Mouse (Mus musculus) E14TG2a.4 (cell line): ENCODE results near the gene Sdhb.

Source experiments
- H3K27me3 ChIP-seq: 2 replicates; pipeline ENCODE4 v1.6.1; 2014; ENCODE audit warnings: low read length, control low read depth; ENCODE audit not compliant: insufficient read depth
- H3K36me3 ChIP-seq: 2 replicates; pipeline ENCODE4 v1.6.1; 2014; ENCODE audit warnings: low read length, control low read depth; ENCODE audit not compliant: insufficient read depth
- H3K4me1 ChIP-seq: replicated peaks from 2 replicates; pipeline ENCODE4 v1.6.1; 2014; ENCODE audit warnings: low read depth, low read length, control low read depth
- H3K4me3 ChIP-seq: replicated peaks from 2 replicates; pipeline ENCODE4 v1.5.1; 2014; ENCODE audit warnings: mild to moderate bottlenecking, low read length
- H3K9me3 ChIP-seq: 2 replicates; pipeline ENCODE4 v1.6.1; 2014; ENCODE audit warnings: low read length, control low read depth
- CTCF ChIP-seq: conservative IDR thresholded peaks from 2 replicates; pipeline ENCODE4 v1.5.1; 2014; ENCODE audit warnings: low read length
- NANOG ChIP-seq: IDR thresholded peaks from 2 replicates; pipeline ENCODE4 v1.6.1; 2014; ENCODE audit warnings: borderline replicate concordance, low read length, mixed read lengths
- POU5F1 ChIP-seq: IDR thresholded peaks from 2 replicates; pipeline ENCODE4 v1.6.1; 2014; ENCODE audit warnings: low read length, borderline replicate concordance

Gene Sdhb

DNA sequence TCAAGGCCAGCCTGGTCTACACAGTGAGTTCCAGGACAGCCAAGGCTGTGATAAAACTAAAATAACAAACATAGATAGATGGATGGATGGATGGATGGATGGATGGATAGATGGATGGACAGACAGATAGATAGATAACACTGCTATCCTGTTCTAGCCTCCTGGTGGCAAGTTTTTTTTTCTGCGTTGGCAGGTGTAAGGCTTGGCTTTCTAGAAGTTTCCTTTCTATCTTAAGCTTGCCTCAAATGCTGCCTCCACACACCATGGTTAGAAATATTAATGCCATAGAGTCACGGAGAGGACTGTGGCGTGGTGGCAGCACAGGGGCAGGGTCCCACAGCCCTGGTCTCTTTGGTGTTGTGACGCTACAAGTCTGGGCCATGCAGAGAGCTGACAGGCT is 15.4 kb upstream of the Sdhb start:
- Histone ChIP-seq H3K4me3 (no peak overlapping the region), H3K27me3 (peaks cover under 1% of the 10 kb centered on the region; the same call in 1 of the 2 replicates), H3K4me1 (peaks cover 45% of the 10 kb centered on the region), H3K36me3 (no peaks in the 10 kb centered on the region), H3K9me3 (no peaks in the 10 kb centered on the region)
- TF ChIP-seq POU5F1 (no peak), CTCF (no peak), NANOG (no peak)

DNA sequence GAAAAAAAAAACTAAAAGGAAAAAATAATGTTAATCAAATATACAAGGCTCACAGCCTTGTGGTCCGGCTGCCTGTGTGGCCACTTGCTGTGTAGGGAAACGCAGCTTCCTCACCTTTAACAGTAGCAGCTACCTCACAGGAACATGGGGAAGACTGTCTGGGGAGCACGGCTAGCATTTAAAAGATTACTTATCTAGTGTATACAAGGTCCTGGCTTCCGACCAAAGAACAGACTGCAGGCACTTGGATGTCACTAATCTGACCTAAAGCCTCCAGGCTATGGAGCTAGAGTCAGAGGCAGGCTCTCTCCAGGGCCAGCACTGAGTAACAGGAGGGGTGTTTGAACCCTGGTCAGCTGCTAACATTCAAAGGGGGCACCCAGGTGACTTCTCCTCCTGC is 15.0 kb upstream of the Sdhb start:
- Histone ChIP-seq H3K27me3 (peaks cover 3% of the 10 kb centered on the region; the same call in 1 of the 2 replicates), H3K4me1 (peaks cover 45% of the 10 kb centered on the region), H3K36me3 (no peaks in the 10 kb centered on the region), H3K4me3 (no peak overlapping the region), H3K9me3 (no peaks in the 10 kb centered on the region)
- no peak for TF ChIP-seq CTCF
- TF ChIP-seq NANOG, result no peak
- no peak for TF ChIP-seq POU5F1

DNA sequence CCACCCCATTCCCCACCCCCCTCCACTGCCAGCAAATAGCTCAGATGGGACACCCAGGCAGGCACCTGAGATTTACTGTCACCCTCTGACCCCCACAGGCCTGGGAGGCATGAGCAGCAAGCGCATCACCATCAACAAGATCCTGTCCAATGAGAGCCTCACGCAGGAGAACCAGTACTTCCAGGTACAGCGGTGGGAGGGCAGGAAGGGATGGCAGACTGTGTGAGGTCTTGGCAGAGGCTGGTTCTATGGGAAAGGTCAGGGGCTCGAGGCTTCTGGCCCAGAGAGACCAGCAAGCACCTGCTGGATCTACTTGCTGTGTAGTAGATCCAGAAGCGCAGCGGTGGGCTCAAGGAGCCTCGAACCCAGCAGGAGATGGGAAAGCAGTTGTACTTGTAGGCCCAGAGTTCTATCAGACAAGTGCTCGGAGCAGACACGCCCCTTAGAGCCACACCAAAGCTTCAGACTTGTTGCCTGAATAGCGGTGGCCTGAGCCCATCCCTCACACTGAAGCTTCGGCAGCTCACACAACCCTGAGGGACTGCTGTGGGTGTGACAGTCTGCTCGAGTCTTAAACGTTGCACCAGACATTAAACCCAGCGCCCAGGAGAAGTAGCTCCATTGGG is 14.3 kb upstream of the Sdhb start:
- TF ChIP-seq POU5F1 (no peak), NANOG (no peak), CTCF (no peak)
- no peaks in the 10 kb centered on the region for H3K9me3 ChIP-seq
- no peaks in the 10 kb centered on the region for H3K36me3 ChIP-seq

DNA sequence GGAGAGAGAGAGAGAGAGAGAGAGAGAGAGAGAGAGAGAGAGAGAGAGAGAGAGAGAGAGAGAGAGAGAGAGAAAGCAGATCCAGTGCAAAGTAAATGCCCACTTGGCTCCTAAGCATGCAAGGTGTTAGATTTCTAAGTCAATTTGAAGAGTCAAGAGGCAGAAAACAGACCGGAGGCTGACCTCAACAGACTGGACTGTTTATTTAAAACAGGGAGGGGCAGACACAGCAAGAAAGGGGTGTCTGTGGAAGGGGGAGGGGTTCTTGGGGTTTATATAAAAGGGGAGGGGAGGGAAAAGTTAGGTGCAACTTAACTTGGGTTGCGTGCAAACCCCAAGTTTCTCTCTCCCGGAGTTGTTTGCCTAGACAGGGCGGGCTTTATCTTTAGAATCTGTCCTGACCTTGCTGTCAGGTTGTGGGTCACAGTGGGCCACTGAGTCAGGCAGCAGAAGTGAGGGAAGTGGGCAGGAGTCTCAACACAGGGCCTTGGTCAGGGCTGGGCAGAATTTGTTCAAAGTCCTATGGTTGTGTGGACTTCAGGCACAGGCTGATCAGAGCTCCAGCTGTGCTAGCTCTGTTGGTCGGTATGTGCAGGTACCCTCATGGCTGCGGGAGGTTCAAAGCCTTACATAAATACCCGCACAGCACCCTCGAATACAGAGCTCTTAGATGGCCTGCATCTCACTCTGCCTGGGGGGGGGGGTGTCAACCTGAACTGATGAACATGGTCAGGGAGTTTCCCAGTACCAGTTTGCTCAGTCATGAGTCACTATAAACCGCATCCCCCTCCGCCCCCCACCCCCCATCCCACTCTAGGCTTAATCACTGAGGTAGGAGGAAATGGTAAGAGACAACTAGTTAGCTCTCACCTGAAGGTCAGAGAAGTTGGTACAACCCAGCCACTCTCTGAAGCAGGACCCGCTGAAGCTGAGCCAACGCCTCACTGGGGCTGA is 13.2 kb upstream of the Sdhb start:
- peaks cover 3% of the 10 kb centered on the region; the same call in 1 of the 2 replicates for H3K27me3 ChIP-seq
- peaks cover 57% of the 10 kb centered on the region for H3K4me1 ChIP-seq
- no peaks in the 10 kb centered on the region for H3K9me3 ChIP-seq
- TF ChIP-seq CTCF, result no peak
- no peak for TF ChIP-seq POU5F1
- no peaks in the 10 kb centered on the region for H3K36me3 ChIP-seq
- no peak overlapping the region for H3K4me3 ChIP-seq

More for the DNA sequence above, 14.3 kb upstream of the Sdhb start:
- Histone ChIP-seq H3K4me1 (peaks cover 46% of the 10 kb centered on the region), H3K4me3 (no peak overlapping the region), H3K27me3 (peaks cover 3% of the 10 kb centered on the region; the same call in 1 of the 2 replicates)

DNA sequence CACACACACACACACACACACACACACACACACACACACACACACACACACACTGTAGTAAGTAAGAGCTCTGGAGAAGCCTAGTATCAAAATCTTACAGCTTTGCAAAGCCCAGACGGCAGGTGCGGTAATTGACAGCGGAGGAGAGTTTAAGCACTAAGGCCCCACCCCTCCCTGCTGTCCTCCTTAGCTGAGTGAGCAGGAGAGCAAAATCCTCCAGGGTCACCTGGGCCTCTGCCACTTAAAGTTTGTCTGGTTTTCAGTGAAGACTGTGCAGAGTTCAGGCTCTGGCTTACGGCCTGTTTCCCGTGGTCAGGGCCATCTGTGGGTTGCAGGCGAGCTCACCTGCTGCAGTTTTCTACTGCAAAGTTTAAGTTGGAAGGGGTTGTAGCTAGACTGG is 12.5 kb upstream of the Sdhb start:
- Histone ChIP-seq H3K4me1 (peaks cover 58% of the 10 kb centered on the region), H3K9me3 (no peaks in the 10 kb centered on the region), H3K36me3 (no peaks in the 10 kb centered on the region), H3K4me3 (no peak overlapping the region), H3K27me3 (peaks cover 3% of the 10 kb centered on the region; the same call in 1 of the 2 replicates)
- no peak for TF ChIP-seq CTCF
- TF ChIP-seq POU5F1, result no peak
- no peak for TF ChIP-seq NANOG

DNA sequence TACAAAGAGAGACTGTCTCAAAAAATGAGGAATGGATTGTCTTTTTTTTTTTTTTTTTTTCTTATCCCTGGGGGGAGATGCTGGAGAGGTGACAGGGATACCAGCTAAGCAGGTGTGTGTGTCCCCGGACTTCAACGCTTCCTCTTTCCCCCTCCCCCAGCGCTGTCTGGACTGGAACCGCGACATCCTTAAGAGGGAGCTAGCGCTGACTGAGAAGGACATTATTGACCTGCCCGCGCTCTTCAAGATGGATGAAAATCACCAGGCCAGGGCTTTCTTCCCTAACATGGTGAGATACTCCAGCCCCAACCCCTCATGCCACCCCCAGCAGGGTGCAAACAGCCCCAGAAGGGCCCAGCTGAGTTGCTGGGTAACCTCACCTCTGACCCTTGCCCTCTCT is 12.0 kb upstream of the Sdhb start:
- Histone ChIP-seq H3K27me3 (peaks cover 3% of the 10 kb centered on the region; the same call in 1 of the 2 replicates), H3K4me1 (peaks cover 57% of the 10 kb centered on the region), H3K9me3 (no peaks in the 10 kb centered on the region), H3K36me3 (no peaks in the 10 kb centered on the region), H3K4me3 (no peak overlapping the region)
- TF ChIP-seq NANOG (no peak), POU5F1 (no peak), CTCF (no peak)

DNA sequence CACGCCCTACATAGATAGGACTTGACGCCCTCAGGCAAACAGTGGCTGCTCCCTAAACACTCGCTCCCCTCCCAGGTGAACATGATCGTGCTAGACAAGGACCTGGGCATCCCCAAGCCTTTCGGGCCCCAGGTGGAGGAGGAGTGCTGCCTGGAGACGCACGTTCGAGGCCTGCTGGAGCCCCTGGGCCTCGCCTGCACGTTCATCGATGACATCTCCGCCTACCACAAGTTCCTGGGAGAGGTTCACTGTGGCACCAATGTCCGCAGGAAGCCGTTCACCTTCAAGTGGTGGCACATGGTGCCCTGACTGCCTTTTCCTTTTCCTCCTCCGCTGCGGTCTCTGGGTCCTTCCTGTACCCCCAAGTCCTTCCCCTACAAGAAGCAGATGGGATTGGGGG is 11.4 kb upstream of the Sdhb start:
- H3K36me3 ChIP-seq, result no peaks in the 10 kb centered on the region
- H3K9me3 ChIP-seq, result no peaks in the 10 kb centered on the region
- no peak overlapping the region for H3K4me3 ChIP-seq
- H3K27me3 ChIP-seq, result peaks cover 3% of the 10 kb centered on the region; the same call in 1 of the 2 replicates
- H3K4me1 ChIP-seq, result peaks cover 52% of the 10 kb centered on the region
- TF ChIP-seq POU5F1, result no peak
- TF ChIP-seq CTCF, result no peak
- TF ChIP-seq NANOG, result no peak

DNA sequence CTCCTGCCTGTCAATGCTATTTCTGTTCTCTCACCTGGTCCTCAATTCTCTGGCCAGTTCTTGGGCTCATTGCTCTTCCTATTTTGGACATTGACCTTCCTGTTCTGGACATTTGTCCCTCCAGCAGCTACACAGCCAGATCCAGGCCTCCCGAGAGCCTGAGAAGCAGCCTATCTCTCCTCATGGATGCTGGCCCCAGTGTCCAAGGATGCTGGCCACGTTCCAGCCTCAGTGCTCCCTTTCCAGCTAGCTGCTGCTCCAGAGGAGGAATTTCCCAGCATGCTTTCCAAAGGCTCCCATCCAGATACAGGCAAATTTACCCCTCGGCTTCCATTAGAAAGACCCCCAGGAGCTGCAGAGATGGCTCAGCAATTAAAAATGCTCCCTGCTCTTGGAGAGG is 10.4 kb upstream of the Sdhb start:
- Histone ChIP-seq H3K4me3 (no peak overlapping the region), H3K36me3 (no peaks in the 10 kb centered on the region), H3K9me3 (no peaks in the 10 kb centered on the region), H3K27me3 (peaks cover 3% of the 10 kb centered on the region; the same call in 1 of the 2 replicates), H3K4me1 (peaks cover 45% of the 10 kb centered on the region)
- TF ChIP-seq NANOG, result no peak
- TF ChIP-seq CTCF, result no peak
- TF ChIP-seq POU5F1, result no peak
